In the genomic region with DNA sequence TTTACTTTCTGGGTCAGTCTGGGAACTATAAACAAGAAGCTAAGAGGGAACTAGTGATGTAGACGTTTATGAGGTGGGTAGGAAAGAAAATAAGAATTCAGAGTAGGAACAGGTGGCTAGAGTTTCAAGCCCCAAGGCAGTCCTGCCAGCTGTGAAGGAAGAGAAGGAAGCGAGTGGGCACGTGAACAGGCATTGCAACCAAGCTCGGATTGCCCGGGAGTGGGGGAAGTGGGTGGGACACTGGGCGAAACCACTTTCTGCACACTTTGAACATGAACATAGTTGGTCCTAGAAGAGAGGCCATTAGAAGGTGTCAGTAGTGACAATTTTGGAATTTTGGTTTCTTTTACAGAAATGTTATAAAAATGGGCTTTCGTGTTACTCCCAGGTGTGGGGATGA, we compare ENCODE assay signal across 20 mouse cellular contexts. TPM values are rescaled to one million over a fixed set of nuclear protein-coding genes. Genes with fewer than 3 reads are reported as not detected.
DNase-seq lines count a peak whose midpoint lies in the region; ATAC-seq and TF ChIP-seq lines count a peak whose summit lies in the region.
"Had no signal": no experiment of that assay in that cellular context is flagged by ENCODE, and none has a peak within 500 bp of the region (broad histone marks: within the 10 kb centered on the region; RNA-seq: fewer than 3 reads in every experiment).

No protein-coding gene starts in this region.

- no peaks in the 10 kb centered on the region for H3K36me3 ChIP-seq in heart, embryonic 11.5 days (ENCODE audit: control insufficient read depth, insufficient read depth, low read length)
- H3K36me3 ChIP-seq in limb, embryonic 14.5 days (ENCODE audit: control insufficient read depth, insufficient read depth, low read length) = no peaks in the 10 kb centered on the region
- no peaks in the 10 kb centered on the region for H3K36me3 ChIP-seq in thymus, adult 2 months (ENCODE audit: control insufficient read depth, insufficient read depth, low read length)
- H3K36me3 ChIP-seq: heart, embryonic 12.5 days; liver, embryonic 15.5 days; midbrain, embryonic 12.5 days had no signal

- TF ChIP-seq POLR2A in limb, embryonic 14.5 days (IDR thresholded peaks at IDR 0.05; ENCODE audit: borderline replicate concordance, extremely low read depth, insufficient read depth, insufficient read length) = no peak
- TF ChIP-seq POLR2A in thymus, adult 2 months (IDR thresholded peaks at IDR 0.05; ENCODE audit: control insufficient read depth, extremely low read depth, insufficient read depth, low read length, poor library complexity) = no peak

- H3K27ac ChIP-seq in heart, embryonic 11.5 days (ENCODE audit: low read depth, low read length) = no peak overlapping the region
- H3K27ac ChIP-seq in limb, embryonic 14.5 days (replicated peaks; ENCODE audit: low read depth, low read length) = no peak overlapping the region
- no peak overlapping the region for H3K27ac ChIP-seq in thymus, adult 2 months (ENCODE audit: control insufficient read depth, insufficient read depth, low read length)
- H3K27ac ChIP-seq: liver, embryonic 15.5 days; midbrain, embryonic 12.5 days had no signal

- H3K4me2 ChIP-seq in heart, embryonic 11.5 days = no peak overlapping the region
- H3K4me2 ChIP-seq in limb, embryonic 14.5 days (replicated peaks; ENCODE audit: low read depth, low read length, severe bottlenecking) = no peak overlapping the region; the same call in 1 of the 2 replicates
- H3K4me2 ChIP-seq: heart, embryonic 12.5 days; liver, embryonic 15.5 days; midbrain, embryonic 12.5 days had no signal

- DNase-seq in heart, adult 11 months = peak; percentile 92
- DNase-seq in B cell, adult 2 months = peak; percentile 15 to 28
- peak; percentile 32 for DNase-seq in limb, embryonic 14.5 days (ENCODE audit: low spot score)
- peak; percentile 33 for DNase-seq in thymus, adult 2 months
- no peak for DNase-seq in cerebellum, postnatal 10 days
- no peak for DNase-seq in left cerebral cortex, adult 18-20 months (ENCODE audit: low spot score in 2 of 2)
- no peak for DNase-seq in right cerebral cortex, adult 2 months (ENCODE audit: low spot score in 2 of 2)
- DNase-seq: adrenal gland, adult 8-10 months; cerebellum, adult 2 months; embryo, embryonic 11 days; gastrocnemius, postnatal 14 days; heart, postnatal 36 days; kidney, postnatal 10 days; layer of hippocampus, adult 9-11 months; lung, postnatal 14 days had no signal

- no peaks in the 10 kb centered on the region for H3K9me3 ChIP-seq in heart, embryonic 11.5 days (replicated peaks; ENCODE audit: control insufficient read depth, low read length)
- H3K9me3 ChIP-seq in limb, embryonic 14.5 days (ENCODE audit: control insufficient read depth, low read length) = no peaks in the 10 kb centered on the region
- H3K9me3 ChIP-seq: heart, embryonic 12.5 days; liver, embryonic 15.5 days; midbrain, embryonic 12.5 days had no signal

- no peak overlapping the region for H3K4me3 ChIP-seq in heart, embryonic 11.5 days (ENCODE audit: low read depth, low read length)
- H3K4me3 ChIP-seq in limb, embryonic 14.5 days (replicated peaks; ENCODE audit: low read length) = no peak overlapping the region
- H3K4me3 ChIP-seq in thymus, adult 2 months (ENCODE audit: control insufficient read depth, insufficient read depth, low read length) = no peak overlapping the region
- H3K4me3 ChIP-seq: heart, embryonic 12.5 days; liver, embryonic 15.5 days; midbrain, embryonic 12.5 days had no signal

- ATAC-seq in heart, embryonic 11.5 days (replicated peaks; ENCODE audit: insufficient number of reproducible peaks, low FRiP score, low TSS enrichment) = no peak
- ATAC-seq in limb, embryonic 14.5 days (ENCODE audit: low FRiP score, low read depth) = no peak
- ATAC-seq: forebrain, embryonic 16.5 days had no signal

- no peak for TF ChIP-seq CTCF in thymus, adult 2 months (IDR thresholded peaks at IDR 0.05; ENCODE audit: borderline replicate concordance, control insufficient read depth, extremely low read depth, insufficient read depth, low read length, poor library complexity)

- 73% methylated on average over 7 of the region's 7 CpGs for WGBS in heart, embryonic 11.5 days (ENCODE audit: insufficient replicate concordance)
- 19% methylated on average over 7 of the region's 7 CpGs for WGBS in limb, embryonic 14.5 days
- WGBS in thymus, adult 2 months = 11% methylated on average over 7 of the region's 7 CpGs

- no peak overlapping the region for H3K9ac ChIP-seq in heart, embryonic 11.5 days (ENCODE audit: low read depth, low read length)
- H3K9ac ChIP-seq in limb, embryonic 14.5 days (ENCODE audit: low read depth, low read length, severe bottlenecking) = no peak overlapping the region
- H3K9ac ChIP-seq: heart, embryonic 12.5 days; liver, embryonic 15.5 days; midbrain, embryonic 12.5 days had no signal

- H3K4me1 ChIP-seq in heart, embryonic 11.5 days (ENCODE audit: control insufficient read depth, insufficient read depth, low read length) = 0 out of 2 replicates have a peak, but pooled peaks cover 3% of the 10 kb centered on the region
- H3K4me1 ChIP-seq in limb, embryonic 14.5 days (ENCODE audit: control insufficient read depth, insufficient read depth, low read length) = peaks cover 11% of the 10 kb centered on the region; the same call in 1 of the 2 replicates
- H3K4me1 ChIP-seq in thymus, adult 2 months (replicated peaks; ENCODE audit: control insufficient read depth, insufficient read depth, low read length) = peaks cover 8% of the 10 kb centered on the region
- H3K4me1 ChIP-seq: heart, embryonic 12.5 days had no signal

- no peaks in the 10 kb centered on the region for H3K27me3 ChIP-seq in heart, embryonic 11.5 days (ENCODE audit: control insufficient read depth, insufficient read depth, low read length)
- H3K27me3 ChIP-seq in limb, embryonic 14.5 days (ENCODE audit: control insufficient read depth, insufficient read depth, low read length) = no peaks in the 10 kb centered on the region
- H3K27me3 ChIP-seq in thymus, adult 2 months (ENCODE audit: control insufficient read depth, insufficient read depth, low read length) = no peaks in the 10 kb centered on the region
- H3K27me3 ChIP-seq: heart, embryonic 12.5 days; liver, embryonic 15.5 days; midbrain, embryonic 12.5 days had no signal

RNA-seq across cellular contexts. Expression of a gene that starts 4.3 kb away (rescaled TPM):
- 49.2 and 57.9 TPM in 2 replicates for polyA plus RNA-seq in heart, embryonic 11.5 days (2014; fragmentation: Nextera tagmentation; extraction: Ambion mirVana)
- 99.8 and 102 TPM in 2 replicates for polyA plus RNA-seq in limb, embryonic 14.5 days (2012; rRNA removed)
- 77.3 and 81.3 TPM in 2 replicates for polyA plus RNA-seq in limb, embryonic 14.5 days (2014; fragmentation: Nextera tagmentation; extraction: Ambion mirVana)
- 64.6 and 70.1 TPM in 2 replicates for polyA plus RNA-seq in thymus, adult 2 months (2012; rRNA removed)
- total RNA-seq in left cerebral cortex, adult 18-20 months (2021) = 10 to 100 TPM; 51.7 to 56.8 TPM

Comparison
In these comparisons a context has a peak if more than half of its experiments do, and no peak if none do; other contexts are left out.
1. DNase-seq: peak in heart, adult 11 months (single experiment), B cell, adult 2 months (2 of 2), limb, embryonic 14.5 days (single experiment) and thymus, adult 2 months (single experiment); none in cerebellum, postnatal 10 days (0 of 2), left cerebral cortex, adult 18-20 months (0 of 2) and right cerebral cortex, adult 2 months (0 of 2).